Mouse (Mus musculus) liver, adult 10 weeks (tissue): ENCODE measurements around the gene Fam81b. TPM values are rescaled to one million over a fixed set of nuclear protein-coding genes. Genes with fewer than 3 reads are reported as not detected.

ENCODE experiments used
- polyA plus RNA-seq: library from polyadenylated mRNA; stranded (reverse); fragments of 350-450 nt; fragmentation: Illumina TruSeq; extraction: RNeasy Lipid Tissue Mini Kit (QIAGEN cat#74804); gene quantifications from one replicate; pipeline ENCODE4 v1.2.3, GENCODE M21; 2014; ENCODE audit warnings: low read depth, low replicate concordance

Gene Fam81b
- polyA plus RNA-seq, result not detected

DNA sequence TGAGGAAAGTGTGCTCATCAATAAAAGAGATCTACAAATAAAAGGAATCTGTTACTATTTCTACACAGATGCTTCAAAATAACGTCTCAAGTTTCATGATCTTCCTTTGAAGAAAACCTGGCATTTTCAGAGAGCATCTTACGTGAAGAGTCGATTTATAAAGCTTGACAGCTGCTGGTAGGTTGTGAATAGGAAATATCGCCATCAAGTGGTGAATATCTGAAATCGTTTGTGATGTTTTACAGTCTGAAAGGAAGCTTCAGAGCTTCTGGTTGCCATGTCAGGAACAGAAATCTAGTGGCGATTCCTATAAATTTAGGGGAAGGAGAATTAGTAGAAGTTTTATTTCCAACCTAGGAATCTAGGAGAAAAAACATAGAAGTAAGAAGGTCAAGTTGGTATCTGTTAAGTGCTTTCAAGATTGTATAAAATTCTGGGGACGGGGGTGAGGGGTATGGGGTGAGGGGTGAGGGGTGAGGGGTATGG is at the start of gene Fam81b:
Gene Fam81b (minus strand): TSS at position 436 of the 486 bp plus-strand sequence.

Other genes starting within 250 kb of the Fam81b start
- not detected for gene Gpr150, start 248.1 kb downstream of the Fam81b start, polyA plus RNA-seq
- gene Arsk, start 206.4 kb downstream of the Fam81b start, polyA plus RNA-seq, result 17.6 TPM
- 11.8 TPM for gene Ttc37, start 206.3 kb downstream of the Fam81b start, polyA plus RNA-seq
- gene Mctp1, start 79.5 kb upstream of the Fam81b start, polyA plus RNA-seq, result 0.37 TPM